Mouse (Mus musculus): ENCODE data around the gene 1700024P04Rik.
A peak's percentile ranks its signal among the peaks of the same experiment; 100 is the strongest.
"Not testable (repeated sequence)": the region's sequence is repeated elsewhere in the genome, so short reads cannot be mapped to it uniquely, and the experiment has no call there.

Gene 1700024P04Rik

GRCm38 (mm10) chr13:98984465-98984864 is at the start of gene 1700024P04Rik:
TSS of gene 1700024P04Rik (minus strand) at chr13:98984565.
- no peak for DNase-seq

GRCm38 (mm10) chr13:99031223-99032216 is 47.2 kb upstream of the 1700024P04Rik start:
- no peak for DNase-seq

- no peak for DNase-seq
Measured at GRCm38 (mm10) chr13:99030579-99031200, 46.3 kb upstream of the 1700024P04Rik start.

- no peak for DNase-seq
Measured at GRCm38 (mm10) chr13:99025268-99025667, 40.9 kb upstream of the 1700024P04Rik start.

- no peak for DNase-seq
Measured at GRCm38 (mm10) chr13:99022036-99022435, 37.7 kb upstream of the 1700024P04Rik start.

- no peak for DNase-seq
Measured at GRCm38 (mm10) chr13:99021181-99021580, 36.8 kb upstream of the 1700024P04Rik start.

- DNase-seq: no peak
Measured at GRCm38 (mm10) chr13:99019831-99020669, 35.7 kb upstream of the 1700024P04Rik start.

- DNase-seq: no peak
Measured at GRCm38 (mm10) chr13:99018526-99019201, 34.3 kb upstream of the 1700024P04Rik start.

- DNase-seq: no peak
Measured at GRCm38 (mm10) chr13:99016696-99017095, 32.3 kb upstream of the 1700024P04Rik start.

GRCm38 (mm10) chr13:99012891-99013290 is 28.5 kb upstream of the 1700024P04Rik start:
- no peak for DNase-seq

GRCm38 (mm10) chr13:99008013-99008412 is 23.6 kb upstream of the 1700024P04Rik start:
- no peak for DNase-seq

- no peak for DNase-seq
Measured at GRCm38 (mm10) chr13:99006389-99007099, 22.2 kb upstream of the 1700024P04Rik start.

- not testable (repeated sequence) for DNase-seq
Measured at GRCm38 (mm10) chr13:99001652-99002051, 17.3 kb upstream of the 1700024P04Rik start.

GRCm38 (mm10) chr13:98997025-98997424 is 12.7 kb upstream of the 1700024P04Rik start:
- no peak for DNase-seq

- DNase-seq: no peak
Measured at GRCm38 (mm10) chr13:98977070-98977785, 7.1 kb downstream of the 1700024P04Rik start.

- DNase-seq: not testable (repeated sequence)
Measured at GRCm38 (mm10) chr13:98976022-98976421, 8.3 kb downstream of the 1700024P04Rik start.

- no peak for DNase-seq
Measured at GRCm38 (mm10) chr13:98972090-98972489, 12.3 kb downstream of the 1700024P04Rik start.

- DNase-seq: no peak
Measured at GRCm38 (mm10) chr13:98971641-98972040, 12.7 kb downstream of the 1700024P04Rik start.

- no peak for DNase-seq
Measured at GRCm38 (mm10) chr13:98968517-98968916, 15.8 kb downstream of the 1700024P04Rik start.

GRCm38 (mm10) chr13:98967942-98968341 is 16.4 kb downstream of the 1700024P04Rik start:
- DNase-seq: no peak

- DNase-seq: peak; percentile 29 to 42
Measured at GRCm38 (mm10) chr13:98966583-98966982, 17.8 kb downstream of the 1700024P04Rik start.
